Mouse (Mus musculus) megakaryocyte, adult 5-6 weeks (primary cell): Measurements from ENCODE around the gene Dmrtc1a. TPM values are rescaled to one million over a fixed set of nuclear protein-coding genes. Genes with fewer than 3 reads are reported as not detected.
A peak's percentile ranks its signal among the peaks of the same experiment; 100 is the strongest.
"Not testable (repeated sequence)": the region's sequence is repeated elsewhere in the genome, so short reads cannot be mapped to it uniquely, and the experiment has no call there.

ENCODE experiments used
- ATAC-seq: 2 replicates; pipeline ENCODE4 v1.8.0; 2016; ENCODE audit warnings: mild to moderate bottlenecking, inconsistent platforms; ENCODE audit not compliant: poor library complexity, severe bottlenecking
- total RNA-seq, 2 experiments: library from RNA; stranded (forward) in 1 of 2; stranded (reverse) in 1 of 2; fragments of 153-499, 151-499 nt in 1 of 2; fragments of 221-1000, 200-1000 nt in 1 of 2; gene quantifications; 2 replicates each; pipeline versions ENCODE4 v1.2.3 to v1.2.4; 2015 to 2017

Gene Dmrtc1a
- not detected in 2 replicates for total RNA-seq (2015)
- total RNA-seq (2017), result not detected in 2 replicates

DNA sequence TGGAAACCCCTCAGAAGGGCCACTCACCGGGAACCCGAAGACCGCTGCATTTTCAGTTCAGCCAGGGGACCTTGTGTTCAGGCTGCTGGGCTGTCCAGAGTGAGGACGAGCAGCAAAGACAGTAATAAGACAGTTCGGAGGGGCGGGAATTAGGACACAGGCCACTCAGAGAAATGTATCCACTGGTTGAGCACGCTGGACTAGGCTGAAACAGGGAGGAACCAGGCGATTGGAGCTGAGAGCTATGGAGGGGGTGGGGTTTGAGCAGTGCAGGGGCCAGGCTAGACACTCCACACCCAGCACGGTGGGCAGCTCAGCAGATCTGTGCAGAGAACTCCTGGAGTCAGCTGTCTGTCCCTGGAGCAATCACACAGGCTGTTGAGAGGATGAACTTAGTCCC is at the start of gene Dmrtc1a, which contains the start of gene 1700011M02Rik:
TSS of gene Dmrtc1a (minus strand) at position 101 of the 400 bp plus-strand sequence.
TSS of gene 1700011M02Rik (plus strand) at position 319 of the 400 bp plus-strand sequence.
- not testable (repeated sequence) for ATAC-seq

- ATAC-seq, result not testable (repeated sequence)
Measured at GRCm38 (mm10) chrX:102950136-102950535, 41.6 kb upstream of the Dmrtc1a start.

DNA sequence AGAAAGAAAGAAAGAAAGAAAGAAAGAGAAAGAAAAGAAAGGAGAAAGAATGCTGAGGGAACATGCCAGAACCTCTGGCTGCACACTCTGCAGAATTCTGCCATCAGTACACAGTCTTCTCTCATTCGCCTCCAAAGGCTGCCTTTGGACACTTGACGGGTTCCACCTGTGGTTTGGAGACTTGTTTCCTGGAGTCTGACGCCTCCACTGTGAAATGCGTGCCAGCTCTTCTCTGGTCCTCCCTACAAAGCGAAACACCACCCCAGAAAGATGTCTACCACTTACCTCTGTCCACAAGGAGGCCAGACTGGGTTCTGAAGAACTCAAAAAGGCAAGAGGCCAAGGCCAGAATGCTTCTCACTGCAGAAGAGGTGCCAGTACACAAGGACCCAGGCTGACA is 28.3 kb upstream of the Dmrtc1a start:
- no peak for ATAC-seq

DNA sequence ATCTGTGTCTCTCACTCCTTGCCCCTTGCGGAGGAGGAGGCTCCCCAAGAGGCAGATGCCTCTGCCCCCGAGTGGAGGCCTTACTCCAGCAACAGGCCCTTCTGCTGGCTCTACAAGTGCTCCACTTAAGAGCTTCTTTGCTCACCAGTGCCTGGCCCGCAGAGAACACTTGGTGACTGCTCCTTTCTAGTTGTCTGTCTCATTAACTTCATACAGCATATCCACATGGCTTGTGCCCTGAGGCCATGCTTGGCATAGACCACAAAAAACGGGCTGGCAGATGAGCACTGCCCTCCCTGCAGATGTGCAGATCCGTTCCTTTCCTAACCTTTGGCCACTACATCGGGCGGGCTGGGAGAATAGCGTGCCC is 25.9 kb upstream of the Dmrtc1a start:
- ATAC-seq, result no peak

DNA sequence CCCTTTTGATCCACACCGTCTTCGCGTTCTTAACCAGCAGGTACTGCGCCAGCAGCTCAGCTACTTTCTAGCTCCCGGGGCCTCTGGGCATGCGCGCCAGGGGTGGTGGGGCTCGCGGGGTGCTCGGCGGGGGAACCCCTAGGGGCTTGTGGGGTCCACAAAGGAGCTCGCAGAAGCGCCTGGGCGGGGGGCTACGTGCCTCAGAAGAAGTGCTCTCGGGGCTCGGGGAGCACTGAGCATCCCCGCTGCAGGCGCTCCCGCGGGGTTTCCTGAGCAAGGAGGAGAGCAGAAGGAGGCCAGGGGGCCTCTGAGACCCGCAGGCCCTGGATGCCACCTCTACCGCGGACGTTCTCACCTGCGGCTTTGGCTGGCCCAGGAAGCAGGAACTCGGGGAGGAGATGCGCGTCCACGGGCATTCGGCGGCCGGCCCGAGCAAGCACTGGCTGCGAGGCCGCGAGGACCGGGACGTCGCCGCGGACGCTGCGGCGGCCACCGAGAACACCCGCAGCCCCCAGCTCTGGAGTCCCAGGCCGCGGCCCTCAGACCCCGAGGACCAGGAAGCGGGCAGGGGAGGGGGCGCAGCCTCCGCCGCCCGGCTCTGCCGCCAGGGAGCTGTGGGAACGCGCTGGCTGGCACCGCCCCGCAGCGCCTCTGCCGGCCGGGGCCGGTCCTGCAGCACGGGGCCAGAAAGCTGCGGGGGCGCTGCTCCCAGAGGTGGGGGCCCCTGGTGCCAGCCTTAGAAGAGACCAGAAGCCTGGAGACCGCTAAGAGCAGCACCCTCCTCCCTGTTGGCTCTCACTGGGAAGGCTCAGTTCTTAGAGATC is 25.3 kb upstream of the Dmrtc1a start:
- peak; percentile 59 for ATAC-seq

DNA sequence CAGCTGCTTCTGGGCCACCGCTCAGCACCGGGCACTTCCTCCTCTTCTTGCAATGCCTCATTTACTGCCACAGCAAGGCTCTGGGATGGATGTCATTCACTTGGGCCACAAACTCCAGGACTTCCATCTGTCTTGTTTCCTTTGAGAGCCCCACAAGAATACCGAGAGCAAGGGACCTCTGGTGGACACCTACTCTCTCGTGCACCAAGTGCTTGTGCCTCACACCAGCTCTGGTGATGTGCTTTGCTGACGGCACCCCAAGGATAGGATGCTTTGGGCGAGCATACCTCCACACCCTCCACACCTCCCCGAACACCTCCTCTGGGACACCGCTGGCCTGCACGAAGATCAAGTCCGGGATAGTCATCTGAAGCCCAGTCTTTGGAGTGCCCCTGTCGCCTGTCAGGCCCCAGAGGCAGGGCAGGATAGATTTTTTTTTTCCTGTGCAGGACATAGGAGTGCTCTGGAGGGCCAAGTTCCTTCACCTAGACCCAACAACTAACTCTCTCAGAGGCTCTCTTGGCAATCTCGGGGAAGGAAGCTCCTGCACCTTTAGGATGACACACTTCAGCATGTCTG is 24.6 kb upstream of the Dmrtc1a start:
- no peak for ATAC-seq

DNA sequence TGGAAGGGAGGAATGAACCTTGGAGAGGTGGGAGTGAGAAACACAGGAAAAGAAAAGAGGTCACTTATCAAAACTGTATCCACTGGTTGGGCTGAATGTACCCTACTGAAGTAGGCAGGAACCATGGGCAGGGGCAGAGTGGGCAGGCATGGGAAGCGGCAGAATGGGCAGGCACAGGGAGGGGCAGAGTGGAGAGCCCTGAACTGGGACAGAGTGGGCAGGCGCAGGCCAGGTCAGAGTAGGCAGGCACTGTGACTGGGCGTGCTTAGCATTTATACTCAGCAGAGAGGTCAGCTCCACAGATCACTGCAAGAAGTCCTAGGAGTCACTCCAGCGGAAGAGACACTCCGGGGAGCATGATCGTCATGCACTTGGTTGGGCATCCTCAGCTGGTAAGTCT is 19.6 kb upstream of the Dmrtc1a start, which contains the start of gene 1700018G05Rik:
TSS of gene 1700018G05Rik (plus strand) at position 301 of the 400 bp plus-strand sequence.
- ATAC-seq, result not testable (repeated sequence)

DNA sequence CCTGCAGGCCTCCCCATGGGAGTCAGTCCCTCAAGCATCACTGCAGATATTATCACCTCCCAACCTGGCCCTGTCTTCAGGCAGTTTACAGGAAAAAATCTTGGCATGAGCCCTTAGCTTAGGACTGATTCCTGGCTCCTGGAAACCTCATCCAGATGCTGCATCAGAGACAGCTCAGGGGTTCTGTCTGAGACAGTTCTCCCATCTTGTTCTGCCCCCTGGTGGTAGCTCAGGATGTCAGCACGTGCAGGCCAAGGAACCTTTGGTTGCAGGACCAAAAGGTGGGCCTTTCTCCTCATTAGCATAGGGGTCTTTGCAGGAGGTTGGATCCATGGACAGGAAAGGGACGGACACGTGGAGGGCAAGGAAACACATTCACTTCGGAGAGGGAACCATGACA is 18.2 kb upstream of the Dmrtc1a start:
- ATAC-seq, result not testable (repeated sequence)

DNA sequence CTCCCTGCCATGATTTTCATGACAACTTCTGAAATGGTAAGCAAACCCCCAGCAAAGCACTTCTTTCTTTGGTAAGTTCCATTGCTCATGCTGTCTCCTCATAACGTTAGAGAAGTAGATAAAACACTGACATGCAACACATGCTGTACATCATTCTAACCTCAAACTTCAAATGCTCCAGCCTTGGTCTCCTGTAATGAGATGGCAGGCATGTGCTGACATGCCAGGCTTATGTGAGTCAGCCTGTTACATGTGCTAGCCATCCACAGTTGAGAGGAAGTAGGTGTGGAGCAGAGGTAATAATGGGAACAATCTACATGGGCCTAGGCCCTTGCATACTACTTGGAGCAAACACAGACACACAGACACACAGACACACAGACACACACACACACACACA is 6.3 kb upstream of the Dmrtc1a start:
- ATAC-seq, result not testable (repeated sequence)

- ATAC-seq, result no peak
Measured at GRCm38 (mm10) chrX:102867871-102868270, 40.6 kb downstream of the Dmrtc1a start, which contains the start of gene 1700031F05Rik. Gene 1700031F05Rik (minus strand): TSS chrX:102867971.

GRCm38 (mm10) chrX:102854516-102854915 is 54.0 kb downstream of the Dmrtc1a start, which contains the start of gene Dmrtc1c2:
Gene Dmrtc1c2 (minus strand): TSS chrX:102854616.
- ATAC-seq, result not testable (repeated sequence)

Other genes with a start within 250 kb of the Dmrtc1a start
- not detected in 2 replicates for gene Gm3880, start 221.7 kb downstream of the Dmrtc1a start, total RNA-seq (2015)
- gene Gm3880, start 221.7 kb downstream of the Dmrtc1a start, total RNA-seq (2017), result not detected in 2 replicates
- not detected in 2 replicates for gene Gm9112, start 201.1 kb downstream of the Dmrtc1a start, total RNA-seq (2015)
- not detected in 2 replicates for gene Gm9112, start 201.1 kb downstream of the Dmrtc1a start, total RNA-seq (2017)
- gene Dmrtc1b, start 200.8 kb downstream of the Dmrtc1a start, total RNA-seq (2015), result not detected in 2 replicates
- gene Dmrtc1b, start 200.8 kb downstream of the Dmrtc1a start, total RNA-seq (2017), result not detected in 2 replicates
- gene Dmrtc1c1, start 105.7 kb downstream of the Dmrtc1a start, total RNA-seq (2015), result not detected in 2 replicates
- not detected in 2 replicates for gene Dmrtc1c1, start 105.7 kb downstream of the Dmrtc1a start, total RNA-seq (2017)
- gene Dmrtc1c2, start 54.1 kb downstream of the Dmrtc1a start, total RNA-seq (2015), result not detected in 2 replicates
- not detected in 2 replicates for gene Dmrtc1c2, start 54.1 kb downstream of the Dmrtc1a start, total RNA-seq (2017)
- not detected in 2 replicates for gene 1700031F05Rik, start 40.7 kb downstream of the Dmrtc1a start, total RNA-seq (2015)
- gene 1700031F05Rik, start 40.7 kb downstream of the Dmrtc1a start, total RNA-seq (2017), result not detected in 2 replicates
- gene 1700011M02Rik, start 218 bp upstream of the Dmrtc1a start, total RNA-seq (2015), result not detected in 2 replicates
- not detected in 2 replicates for gene 1700011M02Rik, start 218 bp upstream of the Dmrtc1a start, total RNA-seq (2017)
- not detected in 2 replicates for gene 1700018G05Rik, start 19.7 kb upstream of the Dmrtc1a start, total RNA-seq (2015)
- gene 1700018G05Rik, start 19.7 kb upstream of the Dmrtc1a start, total RNA-seq (2017), result not detected in 2 replicates